In genomic region chr13:104074230-104074629, GRCm38 (mm10) we compare ENCODE assay signal across 18 mouse cellular contexts. TPM values are rescaled to one million over a fixed set of nuclear protein-coding genes. Genes with fewer than 3 reads are reported as not detected.
A peak's percentile ranks its signal among the peaks of the same experiment; 100 is the strongest.
DNase-seq lines count a peak whose midpoint lies in the region; ATAC-seq lines count a peak whose summit lies in the region.
"Had no signal": no experiment of that assay in that cellular context is flagged by ENCODE, and none has a peak within 500 bp of the region (broad histone marks: within the 10 kb centered on the region; RNA-seq: fewer than 3 reads in every experiment).

No protein-coding gene starts in this region.

- peaks cover 1% of the 10 kb centered on the region; the same call in 1 of the 2 replicates for H3K36me3 ChIP-seq in heart, embryonic 15.5 days
- no peaks in the 10 kb centered on the region for H3K36me3 ChIP-seq in lung, embryonic 15.5 days

- H3K9me3 ChIP-seq in heart, embryonic 15.5 days (replicated peaks) = no peaks in the 10 kb centered on the region
- H3K9me3 ChIP-seq in lung, embryonic 15.5 days = no peaks in the 10 kb centered on the region
- H3K9me3 ChIP-seq: embryonic facial prominence, embryonic 13.5 days; forebrain, embryonic 10.5 days; megakaryocyte, embryonic 14.5 days; midbrain, embryonic 13.5 days had no signal

- H3K9ac ChIP-seq in heart, embryonic 15.5 days = no peak overlapping the region
- no peak overlapping the region for H3K9ac ChIP-seq in lung, embryonic 15.5 days
- H3K9ac ChIP-seq: embryonic facial prominence, embryonic 13.5 days; lung, embryonic 14.5 days; midbrain, embryonic 13.5 days had no signal

- DNase-seq in heart, postnatal 14 days = no peak
- no peak for DNase-seq in lung, postnatal 36 days
- no peak for DNase-seq in gastrocnemius, postnatal 10 days
- DNase-seq: B cell, adult 2 months; cerebellum, adult 11-12 months; cerebellum, adult 9-11 months; layer of hippocampus, adult 9-11 months; retina, postnatal 1 day; right cerebral cortex, postnatal 14 days had no signal

- 86% methylated on average over 8 of the region's 8 CpGs for WGBS in heart, embryonic 15.5 days
- WGBS in lung, embryonic 15.5 days = 93% methylated on average over 8 of the region's 8 CpGs

- H3K4me2 ChIP-seq in heart, embryonic 15.5 days = no peak overlapping the region
- no peak overlapping the region for H3K4me2 ChIP-seq in lung, embryonic 15.5 days
- H3K4me2 ChIP-seq: embryonic facial prominence, embryonic 13.5 days; lung, embryonic 14.5 days; midbrain, embryonic 13.5 days had no signal

- ATAC-seq in heart, embryonic 15.5 days (replicated peaks; ENCODE audit: insufficient number of reproducible peaks, insufficient read depth, low FRiP score, low read depth) = no peak
- no peak for ATAC-seq in lung, embryonic 15.5 days (ENCODE audit: borderline replicate concordance, extremely low read depth, low FRiP score, low TSS enrichment)
- ATAC-seq in megakaryocyte progenitor cell, adult 5-6 weeks (replicated peaks; ENCODE audit: poor library complexity) = peak; percentile 61
- ATAC-seq: forebrain, embryonic 16.5 days; midbrain, embryonic 13.5 days had no signal

- intact Hi-C loops in heart, postnatal 14 days (cut with DNase I) = no loop called here

- H3K4me1 ChIP-seq in heart, embryonic 15.5 days (replicated peaks) = peaks cover 13% of the 10 kb centered on the region
- H3K4me1 ChIP-seq in lung, embryonic 15.5 days = peaks cover 20% of the 10 kb centered on the region
- H3K4me1 ChIP-seq: embryonic facial prominence, embryonic 13.5 days; forebrain, embryonic 10.5 days; midbrain, embryonic 13.5 days had no signal

- H3K27ac ChIP-seq in heart, embryonic 15.5 days = peak overlapping the region; percentile 56; the same call in 1 of the 2 replicates
- 0 out of 2 replicates have a peak overlapping the region, but pooled peaks have one; percentile 61 for H3K27ac ChIP-seq in lung, embryonic 15.5 days
- H3K27ac ChIP-seq: embryonic facial prominence, embryonic 13.5 days; forebrain, embryonic 10.5 days; midbrain, embryonic 13.5 days had no signal

- no peak overlapping the region for H3K4me3 ChIP-seq in heart, embryonic 15.5 days
- H3K4me3 ChIP-seq in lung, embryonic 15.5 days = no peak overlapping the region
- H3K4me3 ChIP-seq: embryonic facial prominence, embryonic 13.5 days; forebrain, embryonic 10.5 days; midbrain, embryonic 13.5 days had no signal

- H3K27me3 ChIP-seq in heart, embryonic 15.5 days = no peaks in the 10 kb centered on the region
- H3K27me3 ChIP-seq in lung, embryonic 15.5 days = no peaks in the 10 kb centered on the region
- H3K27me3 ChIP-seq: embryonic facial prominence, embryonic 13.5 days; megakaryocyte, embryonic 14.5 days; midbrain, embryonic 13.5 days had no signal

RNA-seq across cellular contexts. Expression of gene Nln, which starts 35.2 kb away (rescaled TPM):
- polyA plus RNA-seq in heart, embryonic 15.5 days (2015; fragmentation: Nextera tagmentation; extraction: Ambion mirVana) = 18.6 and 19.4 TPM in 2 replicates
- 10 to 100 TPM; 13.9 to 14.9 TPM for total RNA-seq in heart, postnatal 14 days (2021)
- 18.6 and 18.7 TPM in 2 replicates for polyA plus RNA-seq in lung, embryonic 15.5 days (2015; fragmentation: Nextera tagmentation; extraction: Ambion mirVana)
- total RNA-seq in megakaryocyte progenitor cell, adult 5-6 weeks (2015) = 33.0 and 38.0 TPM in 2 replicates
- 39.1 and 46.9 TPM in 2 replicates for total RNA-seq in megakaryocyte progenitor cell, adult 5-6 weeks (2017)
- total RNA-seq in gastrocnemius, postnatal 10 days (2021) = 10 to 100 TPM in 1 of 2 experiments, 1 to 10 TPM in 1; 9.5 to 10.7 TPM

RNA-seq across cellular contexts. Expression of gene Sgtb, which starts 35.3 kb away (rescaled TPM):
- 2.2 and 2.5 TPM in 2 replicates for polyA plus RNA-seq in heart, embryonic 15.5 days (2015; fragmentation: Nextera tagmentation; extraction: Ambion mirVana)
- total RNA-seq in heart, postnatal 14 days (2021) = 1 to 10 TPM; 1.4 to 1.5 TPM
- 5.5 TPM in 2 replicates for polyA plus RNA-seq in lung, embryonic 15.5 days (2015; fragmentation: Nextera tagmentation; extraction: Ambion mirVana)
- total RNA-seq in megakaryocyte progenitor cell, adult 5-6 weeks (2015) = not detected in 2 replicates
- total RNA-seq in megakaryocyte progenitor cell, adult 5-6 weeks (2017) = 0.34 TPM in 1 of 2 replicates, not detected in the other
- total RNA-seq in gastrocnemius, postnatal 10 days (2021) = 1 to 10 TPM; 1.2 to 1.6 TPM
